Mouse (Mus musculus): ENCODE data around the gene Siglece.
"Not testable (repeated sequence)": the region's sequence is repeated elsewhere in the genome, so short reads cannot be mapped to it uniquely, and the experiment has no call there.

Gene Siglece

GRCm38 (mm10) chr7:43660002-43660401 lies at the start of gene Siglece:
Gene Siglece (minus strand): TSS chr7:43660161.
- DNase-seq, result no peak

- no peak for DNase-seq
These were observed 30.2 kb upstream of the Siglece start, which contains the start of gene Klk14 for GRCm38 (mm10) chr7:43690118-43690517. Gene Klk14 (plus strand): TSS chr7:43690418.

- no peak for DNase-seq
These were observed 25.1 kb upstream of the Siglece start for GRCm38 (mm10) chr7:43685088-43685487.

- DNase-seq, result not testable (repeated sequence)
These were observed 22.6 kb upstream of the Siglece start for GRCm38 (mm10) chr7:43682511-43682910.

- peak; percentile 58 for DNase-seq
These were observed 21.0 kb upstream of the Siglece start for GRCm38 (mm10) chr7:43680960-43681359.

GRCm38 (mm10) chr7:43678517-43678916 lies 18.6 kb upstream of the Siglece start:
- DNase-seq, result no peak

GRCm38 (mm10) chr7:43675091-43675490 lies 15.1 kb upstream of the Siglece start:
- no peak for DNase-seq

- no peak for DNase-seq
These were observed 12.8 kb upstream of the Siglece start for GRCm38 (mm10) chr7:43672581-43673260.

- DNase-seq, result peak; percentile 83
These were observed 12.0 kb upstream of the Siglece start, which contains the start of gene Ctu1 for GRCm38 (mm10) chr7:43671809-43672580. Gene Ctu1 (plus strand): TSS chr7:43672016.

- DNase-seq, result no peak
These were observed 11.3 kb upstream of the Siglece start for GRCm38 (mm10) chr7:43671064-43671808.

GRCm38 (mm10) chr7:43668582-43668981 lies 8.6 kb upstream of the Siglece start:
- peak; percentile 34 for DNase-seq

GRCm38 (mm10) chr7:43667221-43667620 lies 7.3 kb upstream of the Siglece start:
- not testable (repeated sequence) for DNase-seq

GRCm38 (mm10) chr7:43662804-43663203 lies 2.8 kb upstream of the Siglece start:
- DNase-seq, result no peak

GRCm38 (mm10) chr7:43656232-43656631 lies 3.7 kb downstream of the Siglece start:
- DNase-seq, result no peak

GRCm38 (mm10) chr7:43654519-43654918 lies 5.4 kb downstream of the Siglece start:
- DNase-seq, result no peak

GRCm38 (mm10) chr7:43652683-43653082 lies 7.3 kb downstream of the Siglece start:
- DNase-seq, result no peak

GRCm38 (mm10) chr7:43643046-43643652 lies 16.8 kb downstream of the Siglece start:
- DNase-seq, result no peak

- DNase-seq, result no peak
These were observed 17.4 kb downstream of the Siglece start for GRCm38 (mm10) chr7:43642587-43642986.

- no peak for DNase-seq
These were observed 22.8 kb downstream of the Siglece start for GRCm38 (mm10) chr7:43637118-43637517.

- DNase-seq, result no peak
These were observed 23.8 kb downstream of the Siglece start for GRCm38 (mm10) chr7:43636194-43636593.

GRCm38 (mm10) chr7:43634500-43634899 lies 25.5 kb downstream of the Siglece start, which contains the start of gene Ceacam18:
Gene Ceacam18 (plus strand): TSS chr7:43634707.
- no peak for DNase-seq

GRCm38 (mm10) chr7:43633940-43634339 lies 26.0 kb downstream of the Siglece start:
- no peak for DNase-seq

Measured in liver (tissue).